Mouse (Mus musculus) olfactory bulb, adult 2 months (tissue): ENCODE results near the gene Uaca.

Experiments used
- CTCF ChIP-seq: fragments of 200-500 bp; IDR thresholded peaks from 2 replicates; pipeline ENCODE4 v1.5.1; 2012; ENCODE audit warnings: low read depth, mild to moderate bottlenecking, low read length, moderate library complexity; ENCODE audit not compliant: insufficient read depth
- POLR2A ChIP-seq: fragments of 200-500 bp; IDR thresholded peaks from 2 replicates; pipeline ENCODE4 v1.6.1; 2012; ENCODE audit warnings: mild to moderate bottlenecking, low read depth, low read length, moderate library complexity; ENCODE audit not compliant: insufficient read depth

- TF ChIP-seq CTCF (no peak), POLR2A (no peak)
Measured at GRCm38 (mm10) chr9:60886431-60887371, 92.4 kb downstream of the Uaca start.
